14 mouse cellular contexts compared by ENCODE assay signal in genomic region chr14:77309571-77309970, GRCm38 (mm10).
DNase-seq lines count a peak whose midpoint lies in the region; ATAC-seq lines count a peak whose summit lies in the region.
"Had no signal": no experiment of that assay in that cellular context is flagged by ENCODE, and none has a peak within 500 bp of the region (broad histone marks: within the 10 kb centered on the region; RNA-seq: fewer than 3 reads in every experiment).

No protein-coding gene starts in this region.

- no peaks in the 10 kb centered on the region for H3K27me3 ChIP-seq in kidney, embryonic 15.5 days
- H3K27me3 ChIP-seq in neural tube, embryonic 15.5 days (replicated peaks): no peaks in the 10 kb centered on the region
- H3K27me3 ChIP-seq in liver, embryonic 12.5 days (replicated peaks): no peaks in the 10 kb centered on the region
- H3K27me3 ChIP-seq: megakaryocyte, embryonic 14.5 days had no signal

- H3K4me3 ChIP-seq in kidney, embryonic 15.5 days (replicated peaks): no peak overlapping the region
- H3K4me3 ChIP-seq in neural tube, embryonic 15.5 days (replicated peaks): no peak overlapping the region
- no peak overlapping the region for H3K4me3 ChIP-seq in liver, embryonic 12.5 days
- H3K4me3 ChIP-seq: erythroblast, embryonic 14.5 days; megakaryocyte, embryonic 14.5 days had no signal

- H3K4me2 ChIP-seq in kidney, embryonic 15.5 days: no peak overlapping the region
- H3K4me2 ChIP-seq in neural tube, embryonic 15.5 days: no peak overlapping the region
- H3K4me2 ChIP-seq in liver, embryonic 12.5 days: no peak overlapping the region

- no peak overlapping the region for H3K27ac ChIP-seq in kidney, embryonic 15.5 days
- 0 out of 2 replicates have a peak overlapping the region, but pooled peaks have one; percentile 33 for H3K27ac ChIP-seq in neural tube, embryonic 15.5 days (replicated peaks)
- H3K27ac ChIP-seq in liver, embryonic 12.5 days: no peak overlapping the region

- WGBS in kidney, embryonic 15.5 days: 71% methylated on average over 3 of the region's 3 CpGs
- WGBS in neural tube, embryonic 15.5 days: 57% methylated on average over 3 of the region's 3 CpGs
- WGBS in liver, embryonic 12.5 days (ENCODE audit: insufficient replicate concordance): 57% methylated on average over 3 of the region's 3 CpGs

- no peak overlapping the region for H3K9ac ChIP-seq in kidney, embryonic 15.5 days
- no peak overlapping the region for H3K9ac ChIP-seq in neural tube, embryonic 15.5 days (replicated peaks)
- H3K9ac ChIP-seq in liver, embryonic 12.5 days: no peak overlapping the region

- no peak for ATAC-seq in cerebellum, adult (ENCODE audit: insufficient number of reproducible peaks, low FRiP score, low TSS enrichment)
- no peak for ATAC-seq in kidney, embryonic 15.5 days (replicated peaks; ENCODE audit: low FRiP score)
- no peak for ATAC-seq in neural tube, embryonic 15.5 days (ENCODE audit: low FRiP score)
- no peak for ATAC-seq in liver, embryonic 12.5 days

- DNase-seq in cerebellum, adult 11 months: peak; percentile 22
- peak; percentile 24 to 27 for DNase-seq in kidney, postnatal 4 days
- DNase-seq in right cerebral cortex, postnatal 14 days: peak; percentile 19
- no peak for DNase-seq in right cerebral cortex, adult 2 months (ENCODE audit: low spot score in 2 of 2)
- DNase-seq: kidney, adult 8-10 months; layer of hippocampus, postnatal 36 days; liver had no signal

- H3K4me1 ChIP-seq in kidney, embryonic 15.5 days: 0 out of 2 replicates have a peak, but pooled peaks cover 4% of the 10 kb centered on the region
- H3K4me1 ChIP-seq in neural tube, embryonic 15.5 days: peaks cover 9% of the 10 kb centered on the region; the same call in 1 of the 2 replicates
- no peaks in the 10 kb centered on the region for H3K4me1 ChIP-seq in liver, embryonic 12.5 days
- H3K4me1 ChIP-seq: megakaryocyte, embryonic 14.5 days had no signal

- H3K9me3 ChIP-seq in kidney, embryonic 15.5 days (replicated peaks): no peaks in the 10 kb centered on the region
- no peaks in the 10 kb centered on the region for H3K9me3 ChIP-seq in neural tube, embryonic 15.5 days (replicated peaks)
- H3K9me3 ChIP-seq in liver, embryonic 12.5 days (replicated peaks): no peaks in the 10 kb centered on the region

- no peaks in the 10 kb centered on the region for H3K36me3 ChIP-seq in kidney, embryonic 15.5 days
- H3K36me3 ChIP-seq in neural tube, embryonic 15.5 days: no peaks in the 10 kb centered on the region
- no peaks in the 10 kb centered on the region for H3K36me3 ChIP-seq in liver, embryonic 12.5 days
- H3K36me3 ChIP-seq: G1E had no signal

Comparison
In these comparisons a context has a peak if more than half of its experiments do, and no peak if none do; other contexts are left out.
1. DNase-seq: peak in cerebellum, adult 11 months (single experiment), kidney, postnatal 4 days (2 of 2) and right cerebral cortex, postnatal 14 days (single experiment); none in right cerebral cortex, adult 2 months (0 of 2).